Mouse (Mus musculus): ENCODE data around the gene Akap11. TPM values are rescaled to one million over a fixed set of nuclear protein-coding genes. Genes with fewer than 3 reads are reported as not detected.

The Akap11 gene
- polyA plus RNA-seq, 1 experiment from 2014 or later, result 13.6 TPM

GRCm38 (mm10) chr14:78525059-78525458 lies 11.5 kb downstream of the Akap11 start:
- Histone ChIP-seq H3K4me2 (ENCODE audit: low read depth, low read length) (no peak overlapping the region), H3K36me3 (ENCODE audit: control insufficient read depth, insufficient read depth) (no peaks in the 10 kb centered on the region), H3K9me3 (replicated peaks; ENCODE audit: control insufficient read depth, low read length) (no peaks in the 10 kb centered on the region), H3K9ac (ENCODE audit: low read length) (no peak overlapping the region; the same call in 1 of the 2 replicates), H3K4me3 (ENCODE audit: low read length) (no peak overlapping the region), H3K27ac (ENCODE audit: low read length) (no peak overlapping the region), H3K27me3 (ENCODE audit: control insufficient read depth, insufficient read depth, low read length) (no peaks in the 10 kb centered on the region), H3K4me1 (ENCODE audit: control insufficient read depth, insufficient read depth, low read length) (peaks cover 47% of the 10 kb centered on the region)
- ATAC-seq (replicated peaks; ENCODE audit: extremely low read depth, insufficient read depth, low FRiP score), result no peak
- WGBS, result 85% methylated on average over 2 of the region's 2 CpGs

GRCm38 (mm10) chr14:78510713-78511112 lies 25.9 kb downstream of the Akap11 start:
- Histone ChIP-seq H3K4me2 (ENCODE audit: low read depth, low read length) (no peak overlapping the region), H3K9ac (ENCODE audit: low read length) (no peak overlapping the region), H3K27ac (ENCODE audit: low read length) (no peak overlapping the region), H3K4me3 (ENCODE audit: low read length) (no peak overlapping the region), H3K4me1 (ENCODE audit: control insufficient read depth, insufficient read depth, low read length) (peaks cover 12% of the 10 kb centered on the region), H3K36me3 (ENCODE audit: control insufficient read depth, insufficient read depth) (peaks cover 37% of the 10 kb centered on the region), H3K27me3 (ENCODE audit: control insufficient read depth, insufficient read depth, low read length) (no peaks in the 10 kb centered on the region), H3K9me3 (replicated peaks; ENCODE audit: control insufficient read depth, low read length) (no peaks in the 10 kb centered on the region)
- 70% methylated on average over 9 of the region's 9 CpGs for WGBS
- ATAC-seq (replicated peaks; ENCODE audit: extremely low read depth, insufficient read depth, low FRiP score), result no peak

- 84% methylated on average over 6 of the region's 6 CpGs for WGBS
- peaks cover 36% of the 10 kb centered on the region for H3K36me3 ChIP-seq (ENCODE audit: control insufficient read depth, insufficient read depth)
Observed at GRCm38 (mm10) chr14:78509791-78510190, 26.8 kb downstream of the Akap11 start.

GRCm38 (mm10) chr14:78500578-78500977 lies 36.0 kb downstream of the Akap11 start:
- peaks cover 13% of the 10 kb centered on the region for H3K36me3 ChIP-seq (ENCODE audit: control insufficient read depth, insufficient read depth)
- WGBS, result 77% methylated on average over 3 of the region's 3 CpGs

More at GRCm38 (mm10) chr14:78509791-78510190, 26.8 kb downstream of the Akap11 start:
- no peak overlapping the region for H3K4me3 ChIP-seq (ENCODE audit: low read length)
- peaks cover 12% of the 10 kb centered on the region for H3K4me1 ChIP-seq (ENCODE audit: control insufficient read depth, insufficient read depth, low read length)
- H3K4me2 ChIP-seq (ENCODE audit: low read depth, low read length), result no peak overlapping the region
- no peaks in the 10 kb centered on the region for H3K27me3 ChIP-seq (ENCODE audit: control insufficient read depth, insufficient read depth, low read length)
- H3K27ac ChIP-seq (ENCODE audit: low read length), result no peak overlapping the region
- ATAC-seq (replicated peaks; ENCODE audit: extremely low read depth, insufficient read depth, low FRiP score), result no peak
- no peaks in the 10 kb centered on the region for H3K9me3 ChIP-seq (replicated peaks; ENCODE audit: control insufficient read depth, low read length)
- H3K9ac ChIP-seq (ENCODE audit: low read length), result no peak overlapping the region

GRCm38 (mm10) chr14:78496691-78497090 lies 39.9 kb downstream of the Akap11 start:
- Histone ChIP-seq H3K9ac (ENCODE audit: low read length) (no peak overlapping the region), H3K27ac (ENCODE audit: low read length) (no peak overlapping the region), H3K36me3 (ENCODE audit: control insufficient read depth, insufficient read depth) (peaks cover 32% of the 10 kb centered on the region), H3K9me3 (replicated peaks; ENCODE audit: control insufficient read depth, low read length) (no peaks in the 10 kb centered on the region), H3K4me1 (ENCODE audit: control insufficient read depth, insufficient read depth, low read length) (no peaks in the 10 kb centered on the region), H3K27me3 (ENCODE audit: control insufficient read depth, insufficient read depth, low read length) (no peaks in the 10 kb centered on the region), H3K4me2 (ENCODE audit: low read depth, low read length) (no peak overlapping the region), H3K4me3 (ENCODE audit: low read length) (no peak overlapping the region)
- 88% methylated on average over 4 of the region's 4 CpGs for WGBS
- no peak for ATAC-seq (replicated peaks; ENCODE audit: extremely low read depth, insufficient read depth, low FRiP score)

More at GRCm38 (mm10) chr14:78500578-78500977, 36.0 kb downstream of the Akap11 start:
- Histone ChIP-seq H3K27me3 (ENCODE audit: control insufficient read depth, insufficient read depth, low read length) (no peaks in the 10 kb centered on the region), H3K9ac (ENCODE audit: low read length) (no peak overlapping the region), H3K4me1 (ENCODE audit: control insufficient read depth, insufficient read depth, low read length) (no peaks in the 10 kb centered on the region), H3K27ac (ENCODE audit: low read length) (no peak overlapping the region), H3K4me3 (ENCODE audit: low read length) (no peak overlapping the region), H3K9me3 (replicated peaks; ENCODE audit: control insufficient read depth, low read length) (no peaks in the 10 kb centered on the region), H3K4me2 (ENCODE audit: low read depth, low read length) (no peak overlapping the region)
- no peak for ATAC-seq (replicated peaks; ENCODE audit: extremely low read depth, insufficient read depth, low FRiP score)

GRCm38 (mm10) chr14:78495241-78495640 lies 41.4 kb downstream of the Akap11 start:
- Histone ChIP-seq H3K4me1 (ENCODE audit: control insufficient read depth, insufficient read depth, low read length) (no peaks in the 10 kb centered on the region), H3K27ac (ENCODE audit: low read length) (no peak overlapping the region), H3K9me3 (replicated peaks; ENCODE audit: control insufficient read depth, low read length) (no peaks in the 10 kb centered on the region), H3K9ac (ENCODE audit: low read length) (no peak overlapping the region), H3K4me3 (ENCODE audit: low read length) (no peak overlapping the region), H3K27me3 (ENCODE audit: control insufficient read depth, insufficient read depth, low read length) (no peaks in the 10 kb centered on the region), H3K4me2 (ENCODE audit: low read depth, low read length) (no peak overlapping the region), H3K36me3 (ENCODE audit: control insufficient read depth, insufficient read depth) (peaks cover 23% of the 10 kb centered on the region)
- WGBS, result 65% methylated on average over 4 of the region's 4 CpGs
- ATAC-seq (replicated peaks; ENCODE audit: extremely low read depth, insufficient read depth, low FRiP score), result no peak

- H3K27me3 ChIP-seq (ENCODE audit: control insufficient read depth, insufficient read depth, low read length), result no peaks in the 10 kb centered on the region
- no peak overlapping the region for H3K4me3 ChIP-seq (ENCODE audit: low read length)
- no peak overlapping the region for H3K9ac ChIP-seq (ENCODE audit: low read length)
- no peak overlapping the region for H3K4me2 ChIP-seq (ENCODE audit: low read depth, low read length)
- 79% methylated on average over 9 of the region's 9 CpGs for WGBS
- H3K4me1 ChIP-seq (ENCODE audit: control insufficient read depth, insufficient read depth, low read length), result no peaks in the 10 kb centered on the region
- ATAC-seq (replicated peaks; ENCODE audit: extremely low read depth, insufficient read depth, low FRiP score), result no peak
- no peaks in the 10 kb centered on the region for H3K9me3 ChIP-seq (replicated peaks; ENCODE audit: control insufficient read depth, low read length)
- peaks cover 21% of the 10 kb centered on the region for H3K36me3 ChIP-seq (ENCODE audit: control insufficient read depth, insufficient read depth)
- H3K27ac ChIP-seq (ENCODE audit: low read length), result no peak overlapping the region
Observed at GRCm38 (mm10) chr14:78492602-78493001, 44.0 kb downstream of the Akap11 start.

GRCm38 (mm10) chr14:78491432-78491831 lies 45.2 kb downstream of the Akap11 start:
- Histone ChIP-seq H3K4me3 (ENCODE audit: low read length) (no peak overlapping the region), H3K36me3 (ENCODE audit: control insufficient read depth, insufficient read depth) (peaks cover 21% of the 10 kb centered on the region), H3K4me1 (ENCODE audit: control insufficient read depth, insufficient read depth, low read length) (no peaks in the 10 kb centered on the region), H3K9me3 (replicated peaks; ENCODE audit: control insufficient read depth, low read length) (no peaks in the 10 kb centered on the region), H3K9ac (ENCODE audit: low read length) (no peak overlapping the region), H3K4me2 (ENCODE audit: low read depth, low read length) (no peak overlapping the region), H3K27ac (ENCODE audit: low read length) (no peak overlapping the region), H3K27me3 (ENCODE audit: control insufficient read depth, insufficient read depth, low read length) (no peaks in the 10 kb centered on the region)
- no peak for ATAC-seq (replicated peaks; ENCODE audit: extremely low read depth, insufficient read depth, low FRiP score)

GRCm38 (mm10) chr14:78482385-78483231 lies 54.0 kb downstream of the Akap11 start:
- H3K4me2 ChIP-seq (ENCODE audit: low read depth, low read length), result peak overlapping the region; percentile 53
- 24% methylated on average over 14 of the region's 14 CpGs for WGBS
- H3K27me3 ChIP-seq (ENCODE audit: control insufficient read depth, insufficient read depth, low read length), result no peaks in the 10 kb centered on the region
- peak overlapping the region; percentile 56 for H3K9ac ChIP-seq (ENCODE audit: low read length)
- H3K36me3 ChIP-seq (ENCODE audit: control insufficient read depth, insufficient read depth), result no peaks in the 10 kb centered on the region
- H3K9me3 ChIP-seq (replicated peaks; ENCODE audit: control insufficient read depth, low read length), result no peaks in the 10 kb centered on the region
- peak overlapping the region; percentile 23; the same call in 1 of the 2 replicates for H3K4me3 ChIP-seq (ENCODE audit: low read length)
- no peak overlapping the region for H3K27ac ChIP-seq (ENCODE audit: low read length)
- peaks cover 4% of the 10 kb centered on the region; the same call in 1 of the 2 replicates for H3K4me1 ChIP-seq (ENCODE audit: control insufficient read depth, insufficient read depth, low read length)
- ATAC-seq (replicated peaks; ENCODE audit: extremely low read depth, insufficient read depth, low FRiP score), result peak; percentile 89

Data from heart, embryonic 16.5 days (tissue).